Mouse (Mus musculus) heart, embryonic 13.5 days (tissue): ENCODE data around the gene Cfdp1. TPM values are rescaled to one million over a fixed set of nuclear protein-coding genes. Genes with fewer than 3 reads are reported as not detected.
A peak's percentile ranks its signal among the peaks of the same experiment; 100 is the strongest.

Source experiments
- ATAC-seq: fragments of 200-750 bp; cut with Nextera tagmentation; 2 replicates; pipeline ENCODE4 v1.8.0; 2017; ENCODE audit warnings: moderate TSS enrichment; ENCODE audit not compliant: insufficient number of reproducible peaks, low FRiP score, low TSS enrichment; ENCODE audit errors: extremely low read depth
- H3K27ac ChIP-seq: fragments of 300-500 bp; sonication (generic); replicated peaks from 2 replicates; pipeline ENCODE4 v1.5.1; 2015; ENCODE audit warnings: moderate library complexity, mild to moderate bottlenecking, inconsistent platforms
- H3K27me3 ChIP-seq: fragments of 300-500 bp; sonication (generic); replicated peaks from 2 replicates; pipeline ENCODE4 v1.6.1; 2015; ENCODE audit warnings: mild to moderate bottlenecking, inconsistent platforms
- H3K36me3 ChIP-seq: fragments of 300-500 bp; sonication (generic); 2 replicates; pipeline ENCODE4 v1.6.1; 2015; ENCODE audit warnings: mild to moderate bottlenecking, inconsistent platforms
- H3K4me1 ChIP-seq: fragments of 300-500 bp; sonication (generic); 2 replicates; pipeline ENCODE4 v1.6.1; 2015; ENCODE audit warnings: inconsistent platforms
- H3K4me2 ChIP-seq: fragments of 300-500 bp; sonication (generic); 2 replicates; pipeline ENCODE4 v1.6.1; 2015; ENCODE audit warnings: inconsistent platforms, mild to moderate bottlenecking, moderate library complexity
- H3K4me3 ChIP-seq: fragments of 300-500 bp; sonication (generic); 2 replicates; pipeline ENCODE4 v1.5.1; 2015; ENCODE audit warnings: moderate library complexity, mild to moderate bottlenecking, inconsistent platforms
- H3K9ac ChIP-seq: fragments of 300-500 bp; sonication (generic); 2 replicates; pipeline ENCODE4 v1.6.1; 2015; ENCODE audit warnings: inconsistent platforms, mild to moderate bottlenecking, moderate library complexity
- H3K9me3 ChIP-seq: fragments of 300-500 bp; sonication (generic); 2 replicates; pipeline ENCODE4 v1.6.1; 2016; ENCODE audit warnings: inconsistent platforms
- WGBS: fragments of 180-500 bp; shearing (Covaris S2); methylation state at CpG from one replicate; pipeline ENCODE4 v1.1.7; 2015; ENCODE audit warnings: mixed read lengths; 5-methylcytosine and 5-hydroxymethylcytosine counted together
- polyA plus RNA-seq: library from polyadenylated mRNA; unstranded; fragments of >200 nt; fragmentation: Nextera tagmentation; extraction: Ambion mirVana; gene quantifications from 2 replicates; pipeline ENCODE4 v1.2.1, GENCODE M21; 2015

Cfdp1 gene
- polyA plus RNA-seq, 1 experiment from 2014 or later, result 132 TPM

GRCm38 (mm10) chr8:111881591-111881990, 27.5 kb upstream of the Cfdp1 start:
- Histone ChIP-seq H3K9ac (no peak overlapping the region), H3K4me3 (no peak overlapping the region), H3K27ac (no peak overlapping the region), H3K4me2 (no peak overlapping the region), H3K36me3 (no peaks in the 10 kb centered on the region), H3K27me3 (0 out of 2 replicates have a peak, but pooled peaks cover 6% of the 10 kb centered on the region), H3K9me3 (no peaks in the 10 kb centered on the region), H3K4me1 (no peaks in the 10 kb centered on the region)
- 0% methylated on average over 2 of the region's 2 CpGs for WGBS
- no peak for ATAC-seq

DNA sequence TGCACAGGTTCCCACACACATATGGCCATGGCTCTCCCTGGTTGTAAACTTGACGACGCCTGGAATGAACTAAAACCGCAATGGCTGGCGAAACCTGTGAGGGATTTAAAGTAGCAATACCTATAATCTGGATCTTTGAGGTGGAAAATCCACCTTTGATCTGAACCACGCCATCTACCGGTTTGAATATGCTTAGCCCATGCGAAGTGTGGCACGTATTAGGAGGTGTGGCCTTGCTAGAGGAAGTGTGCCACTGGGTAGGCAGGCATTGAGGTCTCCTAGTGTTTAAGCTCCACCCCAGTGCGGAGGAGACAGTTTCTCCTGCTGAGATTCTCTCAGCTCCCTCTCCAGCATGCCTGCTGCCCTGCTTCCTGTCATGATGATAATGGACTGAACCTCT, 23.6 kb upstream of the Cfdp1 start:
- H3K4me2 ChIP-seq, result no peak overlapping the region
- no peaks in the 10 kb centered on the region for H3K36me3 ChIP-seq
- WGBS, result 58% methylated on average over 9 of the region's 9 CpGs
- no peak overlapping the region for H3K27ac ChIP-seq
- H3K4me3 ChIP-seq, result no peak overlapping the region
- no peaks in the 10 kb centered on the region for H3K27me3 ChIP-seq
- no peak overlapping the region for H3K9ac ChIP-seq
- H3K4me1 ChIP-seq, result peaks cover 8% of the 10 kb centered on the region
- no peaks in the 10 kb centered on the region for H3K9me3 ChIP-seq
- no peak for ATAC-seq

DNA sequence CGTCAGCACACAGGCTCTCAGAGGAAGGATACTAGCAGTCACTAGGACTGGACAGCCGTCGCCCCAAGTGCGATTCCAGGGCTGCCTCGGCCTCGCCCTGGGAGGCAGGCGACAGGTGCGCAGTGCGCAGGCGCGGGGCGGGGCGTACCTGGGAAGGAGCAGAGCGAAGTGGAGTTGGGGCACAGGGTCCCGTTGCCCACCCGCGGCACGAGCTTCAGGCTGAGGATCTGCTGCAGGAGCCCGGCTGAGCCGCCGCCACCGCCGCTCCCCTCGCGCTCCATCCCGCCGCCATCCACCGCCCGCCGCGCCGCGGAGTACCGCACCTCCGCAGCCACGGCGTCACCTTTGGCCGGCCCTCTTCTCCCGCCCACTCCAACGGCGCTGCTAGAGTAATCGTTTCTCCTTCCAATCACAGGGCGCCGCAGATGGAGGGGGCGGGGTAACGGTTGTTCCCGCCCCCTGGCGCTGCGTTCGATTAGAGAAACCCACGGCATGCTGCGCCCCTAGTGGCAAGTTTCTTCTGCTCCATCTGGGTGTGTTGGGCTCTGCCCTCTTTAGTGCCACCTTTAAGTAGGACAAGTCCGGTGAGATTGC, 22.4 kb upstream of the Cfdp1 start, which contains the start of gene Tmem170:
Tmem170 (minus strand) TSS at position 396 of the 594 bp plus-strand sequence.
- Histone ChIP-seq H3K27me3 (no peaks in the 10 kb centered on the region), H3K4me1 (peaks cover 8% of the 10 kb centered on the region), H3K9ac (peak within 1 kb of the TSS; percentile 86), H3K4me2 (peak within 1 kb of the TSS; percentile 82), H3K4me3 (peak within 1 kb of the TSS; percentile 71), H3K9me3 (no peaks in the 10 kb centered on the region), H3K36me3 (no peaks in the 10 kb centered on the region), H3K27ac (peak within 1 kb of the TSS; percentile 68)
- peak; percentile 98 for ATAC-seq
- under 1% methylated on average over 53 of the region's 53 CpGs for WGBS

DNA sequence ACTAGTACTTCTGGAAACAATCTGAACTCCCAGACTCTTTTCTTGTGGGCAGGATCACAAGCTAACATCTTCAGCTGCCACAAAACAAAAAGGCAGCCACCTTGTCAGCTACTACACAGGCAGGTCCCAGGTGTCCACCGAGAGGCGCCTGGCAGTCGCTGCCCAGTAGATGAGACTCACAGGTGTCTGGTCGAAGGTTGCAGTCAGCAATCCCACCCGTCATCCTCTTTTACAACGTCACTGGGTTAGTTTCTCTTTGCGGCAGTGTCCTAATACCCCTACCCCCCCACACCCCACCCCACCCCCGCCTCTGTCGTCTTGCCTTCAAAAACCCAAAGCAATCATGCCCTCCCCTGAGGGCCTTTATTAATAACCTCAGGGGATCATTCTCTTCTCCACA, 21.7 kb upstream of the Cfdp1 start:
- H3K27ac ChIP-seq, result peak overlapping the region; percentile 68
- no peaks in the 10 kb centered on the region for H3K36me3 ChIP-seq
- H3K4me3 ChIP-seq, result peak overlapping the region; percentile 71
- H3K27me3 ChIP-seq, result no peaks in the 10 kb centered on the region
- H3K9ac ChIP-seq, result peak overlapping the region; percentile 86
- ATAC-seq, result no peak
- peak overlapping the region; percentile 82 for H3K4me2 ChIP-seq
- 16% methylated on average over 9 of the region's 9 CpGs for WGBS
- H3K4me1 ChIP-seq, result peaks cover 8% of the 10 kb centered on the region
- H3K9me3 ChIP-seq, result no peaks in the 10 kb centered on the region

DNA sequence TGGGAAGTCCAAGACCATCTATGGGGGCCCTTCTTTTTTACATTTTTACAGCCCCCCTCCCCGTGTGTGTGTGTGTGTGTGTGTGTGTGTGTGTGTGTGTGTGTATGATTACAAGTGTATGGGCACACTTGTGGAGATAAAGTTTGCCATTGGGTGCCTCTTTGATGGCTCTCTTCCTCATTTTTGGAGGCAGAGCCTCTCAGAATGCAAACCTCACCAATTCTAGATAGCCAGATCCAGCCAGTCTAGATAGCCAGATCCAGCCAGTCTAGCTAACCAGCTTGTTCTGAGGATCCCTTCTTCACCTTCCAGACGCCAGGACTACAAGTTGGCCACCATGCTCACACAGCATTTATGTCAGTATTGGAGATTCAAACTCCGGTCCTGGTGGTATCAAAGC, 17.2 kb upstream of the Cfdp1 start:
- Histone ChIP-seq H3K4me3 (no peak overlapping the region), H3K27ac (no peak overlapping the region), H3K27me3 (no peaks in the 10 kb centered on the region), H3K4me2 (no peak overlapping the region), H3K36me3 (peaks cover 11% of the 10 kb centered on the region), H3K9ac (no peak overlapping the region), H3K9me3 (no peaks in the 10 kb centered on the region), H3K4me1 (peaks cover 11% of the 10 kb centered on the region)
- 79% methylated on average over 3 of the region's 3 CpGs for WGBS
- ATAC-seq, result no peak

DNA sequence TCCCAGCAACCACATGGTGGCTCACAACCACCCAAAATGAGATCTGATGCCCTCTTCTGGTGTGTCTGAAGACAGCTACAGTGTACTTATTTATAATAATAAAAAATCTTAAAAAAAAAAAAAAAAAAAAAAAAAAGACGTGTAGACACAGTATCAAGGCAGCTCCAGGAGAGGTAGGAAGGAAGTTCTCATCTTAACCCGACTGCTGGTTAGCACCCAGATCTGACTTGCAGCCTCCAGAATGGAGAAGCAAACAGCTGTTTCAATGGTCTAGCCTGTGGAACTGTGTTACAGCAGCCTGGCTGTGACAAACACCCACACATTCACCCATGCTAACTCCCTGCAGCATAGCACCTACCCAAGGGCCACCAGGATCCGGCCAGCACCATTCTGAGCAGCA, 16.3 kb upstream of the Cfdp1 start:
- H3K4me1 ChIP-seq, result peaks cover 6% of the 10 kb centered on the region
- H3K36me3 ChIP-seq, result peaks cover 20% of the 10 kb centered on the region
- H3K4me2 ChIP-seq, result no peak overlapping the region
- no peak overlapping the region for H3K27ac ChIP-seq
- no peak overlapping the region for H3K4me3 ChIP-seq
- no peaks in the 10 kb centered on the region for H3K27me3 ChIP-seq
- no peak overlapping the region for H3K9ac ChIP-seq
- no peaks in the 10 kb centered on the region for H3K9me3 ChIP-seq
- no peak for ATAC-seq
- 90% methylated on average over 3 of the region's 3 CpGs for WGBS

DNA sequence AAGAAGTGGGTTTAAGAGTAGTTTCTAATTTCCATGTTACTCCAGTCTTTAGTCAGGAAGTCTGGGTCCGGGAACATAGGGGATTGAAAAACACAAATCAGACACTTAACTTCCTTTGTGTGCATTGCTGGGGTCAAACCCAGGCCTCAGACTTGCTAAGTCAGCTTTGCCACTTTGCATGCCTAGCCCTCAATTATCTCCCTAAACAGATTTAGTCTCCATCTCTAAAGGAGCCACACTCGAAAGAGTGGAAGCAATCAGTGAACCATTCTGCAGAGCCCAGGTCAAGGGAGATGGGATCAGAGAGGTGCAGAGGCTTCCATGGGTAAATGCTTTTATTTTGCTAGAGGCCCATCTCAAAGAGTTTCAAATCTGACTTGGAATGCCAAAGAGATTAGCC, 14.6 kb upstream of the Cfdp1 start:
- no peak overlapping the region for H3K9ac ChIP-seq
- peaks cover 33% of the 10 kb centered on the region for H3K36me3 ChIP-seq

GRCm38 (mm10) chr8:111865857-111866256, 11.8 kb upstream of the Cfdp1 start:
- Histone ChIP-seq H3K27me3 (no peaks in the 10 kb centered on the region), H3K36me3 (peaks cover 40% of the 10 kb centered on the region), H3K27ac (no peak overlapping the region), H3K4me3 (no peak overlapping the region), H3K4me1 (0 out of 2 replicates have a peak, but pooled peaks cover 3% of the 10 kb centered on the region), H3K4me2 (no peak overlapping the region), H3K9me3 (no peaks in the 10 kb centered on the region), H3K9ac (no peak overlapping the region)
- ATAC-seq, result no peak
- WGBS, result 74% methylated on average over 6 of the region's 6 CpGs

More for the DNA sequence above, 14.6 kb upstream of the Cfdp1 start:
- ATAC-seq, result no peak
- no peaks in the 10 kb centered on the region for H3K27me3 ChIP-seq
- no peak overlapping the region for H3K27ac ChIP-seq
- 0 out of 2 replicates have a peak, but pooled peaks cover 3% of the 10 kb centered on the region for H3K4me1 ChIP-seq
- H3K9me3 ChIP-seq, result no peaks in the 10 kb centered on the region
- H3K4me2 ChIP-seq, result no peak overlapping the region
- no peak overlapping the region for H3K4me3 ChIP-seq
- 38% methylated on average over 2 of the region's 2 CpGs for WGBS

DNA sequence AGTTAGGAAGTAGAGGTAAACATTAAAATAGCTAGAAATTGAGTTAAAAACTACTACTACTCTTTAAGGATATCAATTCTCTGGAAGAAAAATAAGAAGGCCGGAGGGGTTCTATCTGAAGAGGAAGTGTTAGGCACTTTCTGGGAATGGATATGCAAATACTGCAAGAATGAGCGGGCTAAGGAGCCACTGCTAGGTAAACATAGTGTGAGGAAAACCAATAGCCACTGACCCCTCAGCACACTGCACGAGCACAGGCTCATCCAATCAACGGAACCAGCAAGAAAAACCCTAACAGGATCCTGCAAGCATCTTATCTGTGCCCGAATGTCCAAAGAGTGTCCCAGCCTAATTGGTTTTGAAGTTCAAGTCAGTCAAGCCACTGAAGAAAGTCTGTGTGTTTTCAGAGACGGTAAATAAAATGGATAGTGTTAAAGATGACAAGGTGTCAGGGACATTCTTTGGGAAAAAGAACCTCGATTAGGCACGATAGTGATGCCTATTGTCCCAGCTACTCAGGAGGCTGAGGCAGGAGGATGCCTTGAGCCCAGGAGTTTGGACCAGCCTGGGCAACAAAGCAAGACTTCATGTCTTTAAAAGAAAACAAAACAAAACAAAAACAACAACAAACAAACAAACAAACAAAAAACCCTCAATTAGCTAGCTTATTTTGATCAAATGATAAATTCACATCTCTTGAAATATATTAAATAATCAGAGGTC, 11.2 kb upstream of the Cfdp1 start:
- Histone ChIP-seq H3K9me3 (no peaks in the 10 kb centered on the region), H3K4me3 (no peak overlapping the region), H3K9ac (no peak overlapping the region), H3K4me1 (0 out of 2 replicates have a peak, but pooled peaks cover 3% of the 10 kb centered on the region), H3K27ac (no peak overlapping the region), H3K27me3 (no peaks in the 10 kb centered on the region), H3K4me2 (no peak overlapping the region), H3K36me3 (peaks cover 40% of the 10 kb centered on the region)
- 79% methylated on average over 8 of the region's 8 CpGs for WGBS
- ATAC-seq, result no peak

DNA sequence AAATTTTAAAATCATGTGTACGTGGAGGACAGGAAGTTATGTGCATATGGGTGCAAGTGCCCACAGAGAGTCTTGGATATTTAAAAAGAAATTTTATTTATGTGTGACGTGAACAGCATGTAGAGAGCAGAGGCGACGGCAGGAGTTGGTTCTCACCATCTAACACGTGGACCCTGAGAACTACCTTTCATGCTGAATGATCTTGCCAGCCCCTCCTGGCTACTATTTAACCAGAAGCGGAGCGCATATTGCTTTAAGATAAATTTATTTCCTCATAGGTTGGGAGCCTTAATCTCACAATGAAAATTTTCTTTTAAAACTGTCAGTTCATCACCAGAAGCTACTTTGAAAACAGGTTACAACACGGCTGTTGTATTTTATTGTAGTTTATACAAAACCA, 10.6 kb upstream of the Cfdp1 start:
- H3K9ac ChIP-seq, result no peak overlapping the region
- no peak for ATAC-seq
- H3K4me1 ChIP-seq, result 0 out of 2 replicates have a peak, but pooled peaks cover 3% of the 10 kb centered on the region
- no peak overlapping the region for H3K27ac ChIP-seq
- peaks cover 40% of the 10 kb centered on the region for H3K36me3 ChIP-seq
- WGBS, result 83% methylated on average over 8 of the region's 8 CpGs
- no peaks in the 10 kb centered on the region for H3K9me3 ChIP-seq
- no peak overlapping the region for H3K4me3 ChIP-seq
- no peak overlapping the region for H3K4me2 ChIP-seq
- no peaks in the 10 kb centered on the region for H3K27me3 ChIP-seq

DNA sequence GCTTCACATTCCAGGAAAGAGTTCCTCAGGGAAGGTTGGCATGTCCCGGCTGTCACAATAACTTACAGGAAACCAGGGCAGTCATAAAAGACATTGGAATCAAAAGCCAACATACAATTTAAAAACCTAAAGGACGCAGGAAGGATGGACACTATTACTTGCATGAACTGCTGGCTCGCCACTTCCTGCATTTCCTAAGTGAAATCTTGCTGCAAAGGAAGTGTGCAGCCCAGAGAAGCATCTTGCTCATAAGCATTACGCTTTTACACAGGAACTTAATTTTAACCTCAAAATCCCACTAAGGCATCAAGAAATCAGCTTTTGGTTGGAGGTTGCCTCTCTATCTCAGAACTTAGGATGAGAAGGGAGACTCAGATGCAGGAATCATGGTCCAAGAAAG, 9.2 kb upstream of the Cfdp1 start:
- Histone ChIP-seq H3K9ac (no peak overlapping the region), H3K36me3 (peaks cover 37% of the 10 kb centered on the region), H3K27me3 (no peaks in the 10 kb centered on the region), H3K9me3 (no peaks in the 10 kb centered on the region), H3K4me3 (no peak overlapping the region), H3K27ac (no peak overlapping the region), H3K4me1 (no peaks in the 10 kb centered on the region), H3K4me2 (no peak overlapping the region)
- 71% methylated on average over 4 of the region's 4 CpGs for WGBS
- no peak for ATAC-seq

- WGBS, result 82% methylated on average over 12 of the region's 12 CpGs
- Histone ChIP-seq H3K36me3 (0 out of 2 replicates have a peak, but pooled peaks cover 2% of the 10 kb centered on the region), H3K4me3 (no peak overlapping the region), H3K9ac (no peak overlapping the region), H3K27ac (no peak overlapping the region), H3K4me1 (peaks cover 23% of the 10 kb centered on the region), H3K4me2 (no peak overlapping the region), H3K9me3 (no peaks in the 10 kb centered on the region), H3K27me3 (no peaks in the 10 kb centered on the region)
- ATAC-seq, result no peak
Observed at GRCm38 (mm10) chr8:111855977-111856376, 1.9 kb upstream of the Cfdp1 start.
